Mouse (Mus musculus) gastrocnemius, adult 18-20 months (tissue): Measurements from ENCODE around the gene St6galnac3. TPM values are rescaled to one million over a fixed set of nuclear protein-coding genes. Genes with fewer than 3 reads are reported as not detected.

Source experiments
- DNase-seq: peaks from one replicate; pipeline ENCODE4 v3.0.0; 2021; ENCODE audit warnings: low spot score
- total RNA-seq, 2 experiments: library from RNA; stranded (reverse); gene quantifications; 2 replicates each; pipeline ENCODE4 v1.2.3; 2021

St6galnac3 gene
- total RNA-seq, 2 experiments from 2014 or later = 1.5 to 2.9 TPM

- DNase-seq = no peak
Measured at GRCm38 (mm10) chr3:153513501-153514060, 211.4 kb downstream of the St6galnac3 start.

GRCm38 (mm10) chr3:153512545-153512944 lies 212.4 kb downstream of the St6galnac3 start:
- no peak for DNase-seq

- no peak for DNase-seq
Measured at GRCm38 (mm10) chr3:153511151-153511580, 213.8 kb downstream of the St6galnac3 start.

GRCm38 (mm10) chr3:153510048-153510630 lies 214.8 kb downstream of the St6galnac3 start:
- no peak for DNase-seq

- DNase-seq = no peak
Measured at GRCm38 (mm10) chr3:153509643-153510042, 215.3 kb downstream of the St6galnac3 start.

- no peak for DNase-seq
Measured at GRCm38 (mm10) chr3:153509029-153509428, 215.9 kb downstream of the St6galnac3 start.

GRCm38 (mm10) chr3:153508592-153508991 lies 216.4 kb downstream of the St6galnac3 start:
- DNase-seq = no peak

- no peak for DNase-seq
Measured at GRCm38 (mm10) chr3:153507599-153507998, 217.4 kb downstream of the St6galnac3 start.

- no peak for DNase-seq
Measured at GRCm38 (mm10) chr3:153502488-153502887, 222.5 kb downstream of the St6galnac3 start.

GRCm38 (mm10) chr3:153501333-153501877 lies 223.6 kb downstream of the St6galnac3 start:
- DNase-seq = peak; percentile 15

- DNase-seq = no peak
Measured at GRCm38 (mm10) chr3:153492986-153493385, 232.0 kb downstream of the St6galnac3 start.

- DNase-seq = no peak
Measured at GRCm38 (mm10) chr3:153489718-153490117, 235.3 kb downstream of the St6galnac3 start.

GRCm38 (mm10) chr3:153488931-153489330 lies 236.0 kb downstream of the St6galnac3 start:
- DNase-seq = no peak

- no peak for DNase-seq
Measured at GRCm38 (mm10) chr3:153485176-153485575, 239.8 kb downstream of the St6galnac3 start.

GRCm38 (mm10) chr3:153484701-153485100 lies 240.3 kb downstream of the St6galnac3 start:
- DNase-seq = no peak

GRCm38 (mm10) chr3:153483691-153484090 lies 241.3 kb downstream of the St6galnac3 start:
- DNase-seq = no peak

- no peak for DNase-seq
Measured at GRCm38 (mm10) chr3:153482098-153482497, 242.9 kb downstream of the St6galnac3 start.

GRCm38 (mm10) chr3:153481012-153481411 lies 244.0 kb downstream of the St6galnac3 start:
- no peak for DNase-seq

- DNase-seq = no peak
Measured at GRCm38 (mm10) chr3:153480636-153481006, 244.4 kb downstream of the St6galnac3 start.

- DNase-seq = no peak
Measured at GRCm38 (mm10) chr3:153480005-153480635, 244.9 kb downstream of the St6galnac3 start.

- no peak for DNase-seq
Measured at GRCm38 (mm10) chr3:153475919-153476318, 249.1 kb downstream of the St6galnac3 start.

- no peak for DNase-seq
Measured at GRCm38 (mm10) chr3:153475461-153475860, 249.5 kb downstream of the St6galnac3 start.
